ENCODE assay signal across 24 mouse cellular contexts in the genomic region with DNA sequence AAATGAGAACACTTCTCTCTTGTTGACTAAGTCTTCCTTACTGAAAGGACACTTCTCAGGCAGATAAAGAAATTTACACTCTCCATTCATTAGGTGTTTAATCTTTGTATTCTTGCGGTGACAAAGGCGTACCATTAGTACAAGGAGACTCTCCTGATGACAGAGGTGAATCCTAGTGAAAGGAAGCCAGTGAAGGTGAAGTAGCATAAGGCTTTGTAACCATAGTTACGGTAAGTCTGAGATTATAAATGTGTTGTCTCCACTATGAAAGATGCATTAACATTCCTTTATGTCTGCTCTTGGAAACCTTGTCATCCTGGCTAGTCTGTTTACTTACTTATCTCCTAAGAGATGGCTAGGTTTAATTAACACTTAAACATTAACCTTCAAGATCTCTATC.
"Had no signal": no experiment of that assay in that cellular context is flagged by ENCODE, and none has a peak within 500 bp of the region (broad histone marks: within the 10 kb centered on the region; RNA-seq: fewer than 3 reads in every experiment).

No protein-coding gene starts in this region.

- H3K36me3 ChIP-seq: heart, embryonic 13.5 days; heart, embryonic 15.5 days; hindbrain, embryonic 13.5 days; hindbrain, embryonic 15.5 days; limb, embryonic 10.5 days; limb, embryonic 12.5 days had no signal

- H3K27ac ChIP-seq: heart, adult 2 months; heart, embryonic 13.5 days; heart, embryonic 15.5 days; hindbrain, embryonic 13.5 days; hindbrain, embryonic 15.5 days; hindbrain, postnatal 0 days; layer of hippocampus, adult 2 months; left cerebral cortex, adult 2 months; limb, embryonic 10.5 days; limb, embryonic 12.5 days had no signal

- H3K4me2 ChIP-seq: heart, embryonic 11.5 days; heart, embryonic 13.5 days; heart, embryonic 15.5 days; hindbrain, embryonic 13.5 days; hindbrain, embryonic 15.5 days; limb, embryonic 12.5 days; liver, embryonic 11.5 days had no signal

- ATAC-seq: hindbrain, postnatal 0 days; intestine, postnatal 0 days had no signal

- H3K9ac ChIP-seq: heart, embryonic 13.5 days; heart, embryonic 15.5 days; hindbrain, embryonic 13.5 days; hindbrain, embryonic 15.5 days; limb, embryonic 12.5 days had no signal

- H3K4me3 ChIP-seq: heart, adult 2 months; heart, embryonic 13.5 days; heart, embryonic 15.5 days; hindbrain, embryonic 13.5 days; hindbrain, embryonic 15.5 days; layer of hippocampus, adult 2 months; left cerebral cortex, adult 2 months; limb, embryonic 10.5 days; limb, embryonic 12.5 days had no signal

- H3K27me3 ChIP-seq: heart, embryonic 13.5 days; heart, embryonic 15.5 days; hindbrain, embryonic 13.5 days; hindbrain, embryonic 15.5 days; limb, embryonic 12.5 days had no signal

- H3K4me1 ChIP-seq: heart, embryonic 13.5 days; heart, embryonic 15.5 days; hindbrain, embryonic 13.5 days; hindbrain, embryonic 15.5 days had no signal

- DNase-seq: gastrocnemius, postnatal 14 days; gastrocnemius, postnatal 36 days; heart, adult 11 months; heart, adult 2 months; heart, postnatal 14 days; heart, postnatal 36 days; kidney, adult 18-20 months; kidney, adult 8-10 months; kidney, postnatal 10 days; kidney, postnatal 25 days; kidney, postnatal 4 days; liver had no signal

- H3K9me3 ChIP-seq: heart, embryonic 13.5 days; heart, embryonic 15.5 days; hindbrain, embryonic 13.5 days; hindbrain, embryonic 15.5 days; limb, embryonic 10.5 days; limb, embryonic 12.5 days had no signal
